Mouse (Mus musculus) cortical plate, adult 2 months (tissue): ENCODE measurements around the gene Crygd. TPM values are rescaled to one million over a fixed set of nuclear protein-coding genes. Genes with fewer than 3 reads are reported as not detected.
"Not testable (repeated sequence)": the region's sequence is repeated elsewhere in the genome, so short reads cannot be mapped to it uniquely, and the experiment has no call there.

Source experiments
- H3K27ac ChIP-seq: fragments of 200-500 bp; 2 replicates; pipeline ENCODE4 v1.5.1; 2012; ENCODE audit warnings: low read length, control low read depth, inconsistent platforms; ENCODE audit not compliant: insufficient read depth
- H3K4me1 ChIP-seq: fragments of 200-500 bp; 2 replicates; pipeline ENCODE4 v1.6.1; 2011; ENCODE audit warnings: low read length; ENCODE audit not compliant: control insufficient read depth, insufficient read depth
- H3K4me3 ChIP-seq: fragments of 200-500 bp; 2 replicates; pipeline ENCODE4 v1.5.1; 2011; ENCODE audit warnings: mild to moderate bottlenecking, low read length, control low read depth; ENCODE audit not compliant: insufficient read depth
- CTCF ChIP-seq: fragments of 200-500 bp; IDR thresholded peaks from 2 replicates; pipeline ENCODE4 v1.5.1; 2011; ENCODE audit warnings: mild to moderate bottlenecking, control low read depth, low read length; ENCODE audit not compliant: insufficient read depth; ENCODE audit errors: extremely low read depth
- POLR2A ChIP-seq: fragments of 200-500 bp; IDR thresholded peaks from 2 replicates; pipeline ENCODE4 v1.6.1; 2011; ENCODE audit warnings: mild to moderate bottlenecking, low read length, control low read depth; ENCODE audit not compliant: insufficient read depth; ENCODE audit errors: extremely low read depth
- polyA plus RNA-seq: library from polyadenylated mRNA; depleted of rRNA; stranded (reverse); fragments of >200 nt; gene quantifications from 2 replicates; pipeline ENCODE4 v1.2.3, GENCODE M21; 2012

The Crygd gene
- polyA plus RNA-seq, 1 experiment: not detected

- Histone ChIP-seq H3K4me1 (no peaks in the 10 kb centered on the region), H3K4me3 (no peak overlapping the region)
- TF ChIP-seq POLR2A (no peak), CTCF (no peak)
Observed at GRCm38 (mm10) chr1:65090370-65090769, 27.1 kb upstream of the Crygd start.

GRCm38 (mm10) chr1:65088567-65089356 is 25.5 kb upstream of the Crygd start:
- Histone ChIP-seq H3K4me3 (no peak overlapping the region), H3K4me1 (no peaks in the 10 kb centered on the region)
- TF ChIP-seq POLR2A (no peak), CTCF (no peak)

More at GRCm38 (mm10) chr1:65090370-65090769, 27.1 kb upstream of the Crygd start:
- no peak overlapping the region for H3K27ac ChIP-seq

GRCm38 (mm10) chr1:65082188-65082587 is 18.9 kb upstream of the Crygd start, which contains the start of gene Crygb:
Gene Crygb (minus strand): TSS chr1:65082288.
- no peaks in the 10 kb centered on the region for H3K4me1 ChIP-seq
- no peak within 1 kb of the TSS for H3K27ac ChIP-seq
- no peak within 1 kb of the TSS for H3K4me3 ChIP-seq
- TF ChIP-seq CTCF (no peak), POLR2A (no peak)

More at GRCm38 (mm10) chr1:65088567-65089356, 25.5 kb upstream of the Crygd start:
- no peak overlapping the region for H3K27ac ChIP-seq

- TF ChIP-seq POLR2A (no peak), CTCF (no peak)
- Histone ChIP-seq H3K4me3 (no peak overlapping the region), H3K27ac (no peak overlapping the region), H3K4me1 (no peaks in the 10 kb centered on the region)
Observed at GRCm38 (mm10) chr1:65075607-65076006, 12.4 kb upstream of the Crygd start.

GRCm38 (mm10) chr1:65073589-65073988 is 10.3 kb upstream of the Crygd start, which contains the start of gene Crygc:
Gene Crygc (minus strand): TSS chr1:65073689.
- Histone ChIP-seq H3K4me3 (no peak within 1 kb of the TSS), H3K4me1 (no peaks in the 10 kb centered on the region), H3K27ac (no peak within 1 kb of the TSS)
- TF ChIP-seq POLR2A (no peak), CTCF (no peak)

GRCm38 (mm10) chr1:65067842-65068241 is 4.6 kb upstream of the Crygd start:
- Histone ChIP-seq H3K4me1 (no peaks in the 10 kb centered on the region), H3K4me3 (no peak overlapping the region), H3K27ac (no peak overlapping the region)
- TF ChIP-seq CTCF (no peak), POLR2A (no peak)

GRCm38 (mm10) chr1:65064201-65064600 is 949 bp upstream of the Crygd start:
- H3K4me3 ChIP-seq: no peak overlapping the region
- TF ChIP-seq CTCF (no peak), POLR2A (no peak)
- no peaks in the 10 kb centered on the region for H3K4me1 ChIP-seq
- no peak overlapping the region for H3K27ac ChIP-seq

- H3K27ac ChIP-seq: no peak overlapping the region
Observed at GRCm38 (mm10) chr1:65052140-65052539, 11.1 kb downstream of the Crygd start.

GRCm38 (mm10) chr1:65051696-65052095 is 11.6 kb downstream of the Crygd start:
- Histone ChIP-seq H3K4me3 (no peak overlapping the region), H3K4me1 (no peaks in the 10 kb centered on the region), H3K27ac (no peak overlapping the region)
- TF ChIP-seq POLR2A: no peak
- TF ChIP-seq CTCF: no peak

More at GRCm38 (mm10) chr1:65052140-65052539, 11.1 kb downstream of the Crygd start:
- no peak for TF ChIP-seq POLR2A
- no peak for TF ChIP-seq CTCF
- no peaks in the 10 kb centered on the region for H3K4me1 ChIP-seq
- H3K4me3 ChIP-seq: no peak overlapping the region

- H3K4me3 ChIP-seq, H3K4me1 ChIP-seq, H3K27ac ChIP-seq: not testable (repeated sequence)
Observed at GRCm38 (mm10) chr1:65050952-65051351, 12.3 kb downstream of the Crygd start, which contains the start of gene Cryge. Gene Cryge (minus strand): TSS chr1:65051149.
